Mouse (Mus musculus): Measurements from ENCODE around the gene Exosc10. TPM values are rescaled to one million over a fixed set of nuclear protein-coding genes. Genes with fewer than 3 reads are reported as not detected.

The Exosc10 gene
- polyA plus RNA-seq, 1 experiment, result 36.9 TPM

GRCm38 (mm10) chr4:148619805-148620204 is 61.6 kb downstream of the Exosc10 start:
- no peak overlapping the region for H3K27ac ChIP-seq (ENCODE audit: insufficient read depth, low read depth, low read length)
- TF ChIP-seq CTCF (IDR thresholded peaks at IDR 0.05; ENCODE audit: low read depth, low read length) (no peak), POLR2A (IDR thresholded peaks at IDR 0.05; ENCODE audit: borderline replicate concordance, low read depth, low read length) (no peak)

GRCm38 (mm10) chr4:148620718-148621117 is 62.5 kb downstream of the Exosc10 start:
- Histone ChIP-seq H3K4me1 (ENCODE audit: control insufficient read depth, insufficient read depth, low read length) (peaks cover 14% of the 10 kb centered on the region), H3K4me3 (ENCODE audit: insufficient read depth, low read length) (no peak overlapping the region)

More at GRCm38 (mm10) chr4:148619805-148620204, 61.6 kb downstream of the Exosc10 start:
- Histone ChIP-seq H3K4me1 (ENCODE audit: control insufficient read depth, insufficient read depth, low read length) (peaks cover 13% of the 10 kb centered on the region), H3K4me3 (ENCODE audit: insufficient read depth, low read length) (no peak overlapping the region)

GRCm38 (mm10) chr4:148622485-148622884 is 64.3 kb downstream of the Exosc10 start:
- Histone ChIP-seq H3K27ac (ENCODE audit: insufficient read depth, low read depth, low read length) (no peak overlapping the region), H3K4me3 (ENCODE audit: insufficient read depth, low read length) (no peak overlapping the region), H3K4me1 (ENCODE audit: control insufficient read depth, insufficient read depth, low read length) (peaks cover 19% of the 10 kb centered on the region)
- no peak for TF ChIP-seq POLR2A (IDR thresholded peaks at IDR 0.05; ENCODE audit: borderline replicate concordance, low read depth, low read length)
- no peak for TF ChIP-seq CTCF (IDR thresholded peaks at IDR 0.05; ENCODE audit: low read depth, low read length)

More at GRCm38 (mm10) chr4:148620718-148621117, 62.5 kb downstream of the Exosc10 start:
- no peak overlapping the region for H3K27ac ChIP-seq (ENCODE audit: insufficient read depth, low read depth, low read length)
- TF ChIP-seq POLR2A (IDR thresholded peaks at IDR 0.05; ENCODE audit: borderline replicate concordance, low read depth, low read length) (no peak), CTCF (IDR thresholded peaks at IDR 0.05; ENCODE audit: low read depth, low read length) (no peak)

GRCm38 (mm10) chr4:148623609-148624008 is 65.4 kb downstream of the Exosc10 start:
- Histone ChIP-seq H3K27ac (ENCODE audit: insufficient read depth, low read depth, low read length) (no peak overlapping the region), H3K4me1 (ENCODE audit: control insufficient read depth, insufficient read depth, low read length) (peaks cover 19% of the 10 kb centered on the region), H3K4me3 (ENCODE audit: insufficient read depth, low read length) (no peak overlapping the region)
- TF ChIP-seq POLR2A (IDR thresholded peaks at IDR 0.05; ENCODE audit: borderline replicate concordance, low read depth, low read length), result no peak
- TF ChIP-seq CTCF (IDR thresholded peaks at IDR 0.05; ENCODE audit: low read depth, low read length), result no peak

GRCm38 (mm10) chr4:148625010-148625409 is 66.8 kb downstream of the Exosc10 start:
- Histone ChIP-seq H3K4me3 (ENCODE audit: insufficient read depth, low read length) (peak overlapping the region; percentile 96), H3K27ac (ENCODE audit: insufficient read depth, low read depth, low read length) (no peak overlapping the region), H3K4me1 (ENCODE audit: control insufficient read depth, insufficient read depth, low read length) (peaks cover 19% of the 10 kb centered on the region)
- TF ChIP-seq POLR2A (IDR thresholded peaks at IDR 0.05; ENCODE audit: borderline replicate concordance, low read depth, low read length) (no peak), CTCF (IDR thresholded peaks at IDR 0.05; ENCODE audit: low read depth, low read length) (no peak)

GRCm38 (mm10) chr4:148625756-148626622 is 67.8 kb downstream of the Exosc10 start:
- no peak for TF ChIP-seq POLR2A (IDR thresholded peaks at IDR 0.05; ENCODE audit: borderline replicate concordance, low read depth, low read length)
- TF ChIP-seq CTCF (IDR thresholded peaks at IDR 0.05; ENCODE audit: low read depth, low read length), result no peak
- Histone ChIP-seq H3K4me1 (ENCODE audit: control insufficient read depth, insufficient read depth, low read length) (peaks cover 19% of the 10 kb centered on the region), H3K4me3 (ENCODE audit: insufficient read depth, low read length) (peak overlapping the region; percentile 96), H3K27ac (ENCODE audit: insufficient read depth, low read depth, low read length) (peak overlapping the region; percentile 94)

GRCm38 (mm10) chr4:148626623-148627185 is 68.5 kb downstream of the Exosc10 start, which contains the start of gene Tardbp:
Gene Tardbp (minus strand): TSS chr4:148627019.
- peak within 1 kb of the TSS; percentile 94 for H3K27ac ChIP-seq (ENCODE audit: insufficient read depth, low read depth, low read length)
- H3K4me3 ChIP-seq (ENCODE audit: insufficient read depth, low read length), result peak within 1 kb of the TSS; percentile 96
- peaks cover 21% of the 10 kb centered on the region for H3K4me1 ChIP-seq (ENCODE audit: control insufficient read depth, insufficient read depth, low read length)
- TF ChIP-seq POLR2A (IDR thresholded peaks at IDR 0.05; ENCODE audit: borderline replicate concordance, low read depth, low read length) (no peak), CTCF (IDR thresholded peaks at IDR 0.05; ENCODE audit: low read depth, low read length) (no peak)

GRCm38 (mm10) chr4:148627246-148627645 is 69.0 kb downstream of the Exosc10 start:
- Histone ChIP-seq H3K4me1 (ENCODE audit: control insufficient read depth, insufficient read depth, low read length) (peaks cover 23% of the 10 kb centered on the region), H3K4me3 (ENCODE audit: insufficient read depth, low read length) (peak overlapping the region; percentile 14; the same call in 1 of the 2 replicates), H3K27ac (ENCODE audit: insufficient read depth, low read depth, low read length) (peak overlapping the region; percentile 21; the same call in 1 of the 2 replicates)
- TF ChIP-seq CTCF (IDR thresholded peaks at IDR 0.05; ENCODE audit: low read depth, low read length), result no peak
- no peak for TF ChIP-seq POLR2A (IDR thresholded peaks at IDR 0.05; ENCODE audit: borderline replicate concordance, low read depth, low read length)

Other genes starting within 250 kb of the Exosc10 start
- 5.1 and 6.9 TPM in 2 replicates for gene Ubiad1, start 113.7 kb upstream of the Exosc10 start, polyA plus RNA-seq (2012; ENCODE audit: insufficient read depth, insufficient read length, missing spikeins)
- 10.0 and 14.1 TPM in 2 replicates for gene Mtor, start 109.8 kb upstream of the Exosc10 start, polyA plus RNA-seq (2012; ENCODE audit: insufficient read depth, insufficient read length, missing spikeins)
- 0.68 TPM in 1 of 2 replicates, not detected in the other for gene Angptl7, start 58.0 kb upstream of the Exosc10 start, polyA plus RNA-seq (2012; ENCODE audit: insufficient read depth, insufficient read length, missing spikeins)
- 7.3 and 9.3 TPM in 2 replicates for gene Srm, start 33.1 kb downstream of the Exosc10 start, polyA plus RNA-seq (2012; ENCODE audit: insufficient read depth, insufficient read length, missing spikeins)
- gene Masp2, start 44.1 kb downstream of the Exosc10 start, polyA plus RNA-seq (2012; ENCODE audit: insufficient read depth, insufficient read length, missing spikeins), result not detected in 2 replicates
- gene Tardbp, start 68.6 kb downstream of the Exosc10 start, polyA plus RNA-seq (2012; ENCODE audit: insufficient read depth, insufficient read length, missing spikeins), result 180 and 197 TPM in 2 replicates
- not detected in 2 replicates for gene Gm572, start 84.9 kb downstream of the Exosc10 start, polyA plus RNA-seq (2012; ENCODE audit: insufficient read depth, insufficient read length, missing spikeins)
- 1.0 and 1.3 TPM in 2 replicates for gene Casz1, start 246.0 kb downstream of the Exosc10 start, polyA plus RNA-seq (2012; ENCODE audit: insufficient read depth, insufficient read length, missing spikeins)

Data from bone marrow macrophage, adult 2 months (primary cell).